Mouse (Mus musculus) kidney, adult 2 months (tissue): ENCODE measurements around the gene Acot5.

Experiments
- CTCF ChIP-seq: fragments of 200-500 bp; conservative IDR thresholded peaks from 2 replicates; pipeline ENCODE4 v1.5.1; 2011; ENCODE audit warnings: low read depth, mild to moderate bottlenecking, control low read depth, low read length, moderate library complexity, mixed read lengths; ENCODE audit not compliant: insufficient read depth, insufficient read length
- POLR2A ChIP-seq: fragments of 200-500 bp; IDR thresholded peaks from one replicate; pipeline ENCODE4 v1.6.1; 2011; ENCODE audit warnings: low read depth, low read length, control low read depth

DNA sequence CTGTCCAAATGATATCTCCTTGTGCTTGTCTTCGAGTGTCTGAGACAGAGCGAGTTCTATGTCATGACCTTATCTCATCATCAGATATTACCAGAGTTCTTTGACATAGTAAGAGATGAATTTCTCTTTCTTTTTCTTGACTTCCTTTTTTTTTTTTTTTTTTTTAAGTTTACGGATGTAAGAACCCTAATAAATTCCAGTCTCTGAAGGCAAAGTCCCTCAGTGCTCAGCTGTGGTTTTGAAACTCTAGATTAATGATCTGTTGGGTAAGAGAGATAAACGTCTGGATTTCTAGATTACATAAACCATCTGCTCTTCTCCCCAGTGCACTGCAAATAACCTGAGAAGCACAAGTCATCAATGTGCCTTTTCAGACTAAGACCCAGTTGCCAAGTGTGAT, 35.0 kb upstream of the Acot5 start:
- TF ChIP-seq CTCF (no peak), POLR2A (no peak)
